Mouse (Mus musculus): ENCODE measurements around the gene 1810009J06Rik.

1810009J06Rik gene

GRCm38 (mm10) chr6:40964454-40964853 lies at the start of gene 1810009J06Rik:
Gene 1810009J06Rik, plus strand, starts transcription at chr6:40964754.
- 87% methylated on average over 2 of the region's 2 CpGs for WGBS

- 87% methylated on average over 4 of the region's 4 CpGs for WGBS
Measured at GRCm38 (mm10) chr6:40919954-40920353, 44.6 kb upstream of the 1810009J06Rik start.

DNA sequence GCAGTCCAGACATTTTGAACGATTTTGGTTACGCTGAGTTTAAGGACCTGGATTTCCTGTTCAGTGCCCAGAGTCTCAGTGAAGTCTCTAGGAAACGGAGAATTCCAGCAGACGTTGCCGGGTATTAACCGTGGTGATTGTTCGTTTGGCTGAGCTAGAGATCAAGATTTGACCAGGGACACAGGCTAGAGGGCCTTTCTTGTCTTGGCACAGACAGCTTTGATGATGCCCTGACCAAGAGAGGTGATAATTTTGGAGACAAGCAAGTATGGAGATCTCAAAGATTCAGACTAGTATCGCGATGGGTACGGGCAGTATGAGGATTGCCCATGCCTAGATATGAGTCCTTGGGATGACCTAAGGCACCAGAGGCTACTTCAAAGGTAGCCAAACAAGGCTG lies 24.1 kb upstream of the 1810009J06Rik start, which contains the start of gene 1700074P13Rik:
1700074P13Rik (minus strand) TSS at position 101 of the 400 bp plus-strand sequence.
- 94% methylated on average over 10 of the region's 10 CpGs for WGBS

GRCm38 (mm10) chr6:40951770-40952169 lies 12.8 kb upstream of the 1810009J06Rik start, which contains the start of gene Gm4744:
Gene Gm4744, minus strand, starts transcription at chr6:40951870.

GRCm38 (mm10) chr6:40953716-40954115 lies 10.8 kb upstream of the 1810009J06Rik start:
- WGBS = 71% methylated on average over 2 of the region's 2 CpGs

GRCm38 (mm10) chr6:40999379-40999778 lies 34.8 kb downstream of the 1810009J06Rik start, which contains the start of gene Gm2663:
Gene Gm2663, minus strand, starts transcription at chr6:40999479.

DNA sequence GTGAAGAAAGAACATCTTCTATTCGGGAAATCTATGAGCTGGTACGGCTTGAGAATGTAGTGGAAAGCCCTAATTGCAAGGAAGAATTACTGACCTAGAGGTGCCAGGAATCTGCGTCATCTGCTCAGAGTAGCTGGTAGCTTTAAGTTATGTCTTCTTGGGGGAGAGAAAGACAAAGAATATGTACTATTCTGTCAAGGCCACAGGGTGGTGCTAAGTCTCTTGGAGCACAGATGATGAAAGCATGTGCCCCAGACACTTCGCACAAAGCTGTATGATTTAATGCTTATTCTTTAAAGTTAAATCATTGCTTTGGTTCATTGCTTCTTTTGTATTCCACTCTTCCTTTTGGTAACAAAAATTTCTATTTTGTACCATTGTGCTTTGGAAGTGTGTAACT lies 50.5 kb downstream of the 1810009J06Rik start:
- WGBS = 65% methylated on average over 4 of the region's 4 CpGs

All from cerebral cortex, adult 2 months (tissue).